Mouse (Mus musculus) intestine, postnatal 0 days (tissue): ENCODE results near the gene Wnt10b. TPM values are rescaled to one million over a fixed set of nuclear protein-coding genes. Genes with fewer than 3 reads are reported as not detected.

Experiments
- ATAC-seq: fragments of 200-750 bp; cut with Nextera tagmentation; 2 replicates; pipeline ENCODE4 v1.8.0; 2017; ENCODE audit warnings: mild to moderate bottlenecking, moderate TSS enrichment, moderate library complexity
- H3K27ac ChIP-seq: fragments of 300-500 bp; sonication (generic); 2 replicates; pipeline ENCODE4 v1.5.1; 2014; ENCODE audit warnings: mild to moderate bottlenecking, low read depth, low read length, moderate library complexity
- H3K27me3 ChIP-seq: fragments of 300-500 bp; sonication (generic); replicated peaks from 2 replicates; pipeline ENCODE4 v1.6.1; 2014; ENCODE audit warnings: low read length, mixed read lengths; ENCODE audit not compliant: control insufficient read depth, insufficient read depth
- H3K36me3 ChIP-seq: fragments of 300-500 bp; sonication (generic); 2 replicates; pipeline ENCODE4 v1.6.1; 2014; ENCODE audit warnings: mild to moderate bottlenecking, moderate library complexity; ENCODE audit not compliant: control insufficient read depth, insufficient read depth
- H3K4me1 ChIP-seq: fragments of 300-500 bp; sonication (generic); replicated peaks from 2 replicates; pipeline ENCODE4 v1.6.1; 2014; ENCODE audit warnings: antibody characterized with exemption, low read length, mixed read lengths; ENCODE audit not compliant: control insufficient read depth, insufficient read depth
- H3K4me2 ChIP-seq: fragments of 300-500 bp; sonication (generic); replicated peaks from 2 replicates; pipeline ENCODE4 v1.6.1; 2014; ENCODE audit warnings: low read depth, mild to moderate bottlenecking, moderate library complexity
- H3K4me3 ChIP-seq: fragments of 300-500 bp; sonication (generic); 2 replicates; pipeline ENCODE4 v1.5.1; 2014; ENCODE audit warnings: low read depth, low read length
- H3K9ac ChIP-seq: fragments of 300-500 bp; sonication (generic); 2 replicates; pipeline ENCODE4 v1.6.1; 2014; ENCODE audit warnings: mild to moderate bottlenecking, low read depth, low read length
- H3K9me3 ChIP-seq: fragments of 300-500 bp; sonication (generic); 2 replicates; pipeline ENCODE4 v1.6.1; 2016; ENCODE audit warnings: mixed run types; ENCODE audit not compliant: control insufficient read depth
- CTCF ChIP-seq: sonication (generic); IDR thresholded peaks from 2 replicates; pipeline ENCODE4 v1.5.1; 2016; ENCODE audit warnings: low read depth, mild to moderate bottlenecking, control low read depth, antibody characterized with exemption, moderate library complexity
- WGBS: fragments of 180-500 bp; shearing (Covaris S2); extraction: QIAGEN DNeasy Blood & Tissue Kit; methylation state at CpG from one replicate; pipeline ENCODE4 v1.1.7; 2014; 5-methylcytosine and 5-hydroxymethylcytosine counted together
- polyA plus RNA-seq: library from polyadenylated mRNA; unstranded; fragments of >200 nt; fragmentation: Nextera tagmentation; extraction: Ambion mirVana; gene quantifications from 2 replicates; pipeline ENCODE4 v1.2.1, GENCODE M21; 2015

The Wnt10b gene
- polyA plus RNA-seq, 1 experiment from 2014 or later: not detected

- WGBS: 88% methylated on average over 8 of the region's 8 CpGs
- H3K4me1 ChIP-seq: no peaks in the 10 kb centered on the region; the same call in 1 of the 2 replicates
- no peak overlapping the region for H3K27ac ChIP-seq
- no peaks in the 10 kb centered on the region for H3K9me3 ChIP-seq
- TF ChIP-seq CTCF: no peak
- peaks cover 57% of the 10 kb centered on the region for H3K36me3 ChIP-seq
- H3K4me2 ChIP-seq: no peak overlapping the region
- no peak overlapping the region for H3K9ac ChIP-seq
- no peak for ATAC-seq
- H3K4me3 ChIP-seq: no peak overlapping the region
- no peaks in the 10 kb centered on the region for H3K27me3 ChIP-seq
These were observed 37.7 kb downstream of the Wnt10b start for GRCm38 (mm10) chr15:98740219-98740618.

GRCm38 (mm10) chr15:98738796-98739195 is 39.2 kb downstream of the Wnt10b start:
- Histone ChIP-seq H3K4me2 (no peak overlapping the region), H3K9me3 (no peaks in the 10 kb centered on the region), H3K27me3 (no peaks in the 10 kb centered on the region), H3K27ac (no peak overlapping the region), H3K4me1 (no peaks in the 10 kb centered on the region; the same call in 1 of the 2 replicates), H3K36me3 (peaks cover 57% of the 10 kb centered on the region), H3K9ac (no peak overlapping the region), H3K4me3 (no peak overlapping the region)
- ATAC-seq: no peak
- WGBS: 65% methylated on average over 4 of the region's 4 CpGs
- peak; percentile 42 for TF ChIP-seq CTCF

GRCm38 (mm10) chr15:98737881-98738280 is 40.1 kb downstream of the Wnt10b start:
- no peak overlapping the region for H3K4me3 ChIP-seq
- no peak overlapping the region for H3K27ac ChIP-seq
- H3K9ac ChIP-seq: no peak overlapping the region
- H3K27me3 ChIP-seq: no peaks in the 10 kb centered on the region
- ATAC-seq: no peak
- no peak overlapping the region for H3K4me2 ChIP-seq
- no peaks in the 10 kb centered on the region for H3K9me3 ChIP-seq
- no peaks in the 10 kb centered on the region; the same call in 1 of the 2 replicates for H3K4me1 ChIP-seq
- TF ChIP-seq CTCF: peak; percentile 76
- peaks cover 57% of the 10 kb centered on the region for H3K36me3 ChIP-seq

GRCm38 (mm10) chr15:98736521-98736920 is 41.4 kb downstream of the Wnt10b start:
- H3K4me2 ChIP-seq: no peak overlapping the region
- WGBS: 82% methylated on average over 10 of the region's 10 CpGs
- ATAC-seq: no peak
- H3K27ac ChIP-seq: no peak overlapping the region
- no peaks in the 10 kb centered on the region for H3K4me1 ChIP-seq
- peaks cover 51% of the 10 kb centered on the region for H3K36me3 ChIP-seq
- no peaks in the 10 kb centered on the region for H3K27me3 ChIP-seq
- no peak overlapping the region for H3K9ac ChIP-seq
- no peak for TF ChIP-seq CTCF
- no peak overlapping the region for H3K4me3 ChIP-seq
- H3K9me3 ChIP-seq: no peaks in the 10 kb centered on the region

GRCm38 (mm10) chr15:98733976-98734566 is 43.9 kb downstream of the Wnt10b start:
- ATAC-seq: no peak
- Histone ChIP-seq H3K27ac (peak overlapping the region; percentile 50), H3K4me1 (no peaks in the 10 kb centered on the region), H3K4me3 (no peak overlapping the region), H3K9me3 (no peaks in the 10 kb centered on the region), H3K27me3 (no peaks in the 10 kb centered on the region), H3K4me2 (0 out of 2 replicates have a peak overlapping the region, but pooled peaks have one; percentile 6), H3K9ac (no peak overlapping the region), H3K36me3 (peaks cover 29% of the 10 kb centered on the region)
- TF ChIP-seq CTCF: no peak
- WGBS: 62% methylated on average over 5 of the region's 5 CpGs

GRCm38 (mm10) chr15:98733370-98733769 is 44.6 kb downstream of the Wnt10b start:
- Histone ChIP-seq H3K9me3 (no peaks in the 10 kb centered on the region), H3K4me3 (no peak overlapping the region), H3K27ac (peak overlapping the region; percentile 50; the same call in 1 of the 2 replicates), H3K4me2 (no peak overlapping the region), H3K27me3 (no peaks in the 10 kb centered on the region), H3K36me3 (peaks cover 22% of the 10 kb centered on the region), H3K4me1 (no peaks in the 10 kb centered on the region), H3K9ac (no peak overlapping the region)
- 26% methylated on average over 6 of the region's 6 CpGs for WGBS
- peak; percentile 49; the same call in 1 of the 2 replicates for ATAC-seq
- no peak for TF ChIP-seq CTCF
